Mouse (Mus musculus) cerebellum, adult 18-20 months (tissue): ENCODE measurements around the gene Kdm5b.

ENCODE experiments used
- DNase-seq, 2 experiments: peaks; one replicate each; pipeline ENCODE4 v3.0.0; 2021

The Kdm5b gene

GRCm38 (mm10) chr1:134651268-134651850, 91.4 kb downstream of the Kdm5b start:
- peak; percentile 51 to 65 for DNase-seq

GRCm38 (mm10) chr1:134651851-134652398, 92.0 kb downstream of the Kdm5b start:
- DNase-seq = peak; percentile 68 to 72

GRCm38 (mm10) chr1:134653603-134654257, 93.8 kb downstream of the Kdm5b start:
- DNase-seq = no peak

- DNase-seq = no peak
These were observed 98.9 kb downstream of the Kdm5b start for GRCm38 (mm10) chr1:134658841-134659240.

- DNase-seq = no peak
These were observed 100.2 kb downstream of the Kdm5b start for GRCm38 (mm10) chr1:134660163-134660562.

GRCm38 (mm10) chr1:134671234-134672070, 111.5 kb downstream of the Kdm5b start:
- no peak for DNase-seq

GRCm38 (mm10) chr1:134674312-134674711, 114.3 kb downstream of the Kdm5b start:
- DNase-seq = peak; percentile 71 to 77

GRCm38 (mm10) chr1:134679445-134679844, 119.5 kb downstream of the Kdm5b start:
- no peak for DNase-seq

- no peak for DNase-seq
These were observed 120.6 kb downstream of the Kdm5b start for GRCm38 (mm10) chr1:134680617-134681016.

GRCm38 (mm10) chr1:134682460-134682859, 122.5 kb downstream of the Kdm5b start:
- no peak for DNase-seq
